Mouse (Mus musculus) CH12F3 (cell line): Measurements from ENCODE around the gene Itgb2l.

ENCODE experiments used
- in situ Hi-C: fragments of 300-500 bp; cut with MboI; formaldehyde crosslinking; loops from 2 replicates; pipeline ENCODE4 v1.14.3; 2020; ENCODE audit warnings: low sequenced_read_pairs

Itgb2l gene

DNA sequence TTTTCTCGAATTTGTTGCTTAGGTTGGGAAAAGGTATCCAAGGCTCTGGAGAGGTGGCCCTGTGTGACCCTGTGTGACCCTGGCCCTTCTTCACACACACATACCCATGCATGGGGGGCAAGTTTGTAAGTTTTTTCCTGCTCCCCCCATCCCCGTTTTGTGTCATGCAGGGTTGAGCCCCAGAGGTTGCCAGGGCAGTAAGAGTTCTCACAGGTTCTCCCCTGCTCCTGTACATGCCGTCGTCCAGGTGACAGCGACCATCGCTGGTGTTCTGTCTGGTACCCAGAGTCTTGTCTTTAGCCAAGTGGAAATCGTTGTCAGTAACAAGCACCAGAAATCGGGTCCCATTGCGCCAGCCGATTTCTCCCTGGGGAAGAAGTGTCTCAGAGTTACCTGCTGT, 10.2 kb downstream of the Itgb2l start:
- in situ Hi-C loops = no loop called here

DNA sequence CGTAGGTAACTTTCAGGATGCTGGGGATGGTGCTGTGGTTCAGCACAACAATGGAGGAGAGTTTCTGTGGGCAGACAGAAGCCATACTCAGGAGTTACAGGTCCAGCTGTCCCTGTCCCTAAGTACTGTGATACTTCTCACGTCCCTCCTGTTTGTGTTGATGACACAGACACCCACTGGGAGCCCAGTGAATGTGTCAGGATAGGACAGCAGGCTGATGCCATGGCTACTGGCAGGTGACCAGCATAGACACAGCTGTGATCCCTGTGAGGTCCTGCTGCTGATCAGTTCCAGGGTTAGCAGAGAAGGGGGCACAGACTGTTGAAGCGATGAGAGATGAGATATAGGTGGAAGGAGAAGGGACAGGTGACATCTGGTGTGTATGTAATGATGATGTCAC, 14.4 kb downstream of the Itgb2l start:
- in situ Hi-C loops = no loop called here

DNA sequence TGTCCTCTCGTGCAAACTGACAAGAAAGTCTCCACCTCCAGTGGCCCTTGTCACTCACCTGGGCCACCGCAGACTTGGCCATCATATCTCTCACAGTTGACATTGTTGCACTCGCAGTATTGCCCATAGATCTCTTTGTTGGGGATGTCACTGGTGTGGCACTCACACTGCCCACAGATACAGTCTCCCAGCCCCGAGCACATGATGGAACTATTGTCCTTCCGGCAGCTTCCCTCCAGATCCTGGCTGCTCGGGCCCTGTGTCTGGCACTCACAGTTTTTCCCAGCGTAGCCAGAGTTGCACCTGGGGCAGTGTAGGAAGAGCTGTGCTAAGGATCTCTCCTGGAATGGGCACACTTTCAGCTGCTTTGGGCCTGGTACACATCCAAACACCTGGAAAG, 16.7 kb downstream of the Itgb2l start:
- in situ Hi-C loops = no loop called here

DNA sequence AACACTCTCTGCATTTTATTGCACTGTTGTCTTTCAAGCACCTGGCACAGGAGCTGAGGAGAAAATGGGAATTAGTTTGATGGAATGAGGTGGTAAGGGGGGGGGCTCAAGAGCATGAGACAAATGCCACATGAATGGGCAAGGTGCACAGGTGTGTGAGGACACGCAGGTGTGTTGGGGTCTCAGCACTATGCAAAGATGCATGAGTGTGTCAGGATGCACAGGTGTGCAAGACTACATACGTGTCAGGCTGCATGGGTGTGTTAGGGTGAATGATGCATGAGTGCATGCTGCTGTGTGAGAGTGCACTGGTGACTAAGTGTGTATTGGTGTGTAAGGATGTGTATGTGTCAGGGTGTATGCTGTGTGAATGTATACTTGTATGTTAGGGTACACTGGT, 18.4 kb downstream of the Itgb2l start:
- in situ Hi-C loops = no loop called here

DNA sequence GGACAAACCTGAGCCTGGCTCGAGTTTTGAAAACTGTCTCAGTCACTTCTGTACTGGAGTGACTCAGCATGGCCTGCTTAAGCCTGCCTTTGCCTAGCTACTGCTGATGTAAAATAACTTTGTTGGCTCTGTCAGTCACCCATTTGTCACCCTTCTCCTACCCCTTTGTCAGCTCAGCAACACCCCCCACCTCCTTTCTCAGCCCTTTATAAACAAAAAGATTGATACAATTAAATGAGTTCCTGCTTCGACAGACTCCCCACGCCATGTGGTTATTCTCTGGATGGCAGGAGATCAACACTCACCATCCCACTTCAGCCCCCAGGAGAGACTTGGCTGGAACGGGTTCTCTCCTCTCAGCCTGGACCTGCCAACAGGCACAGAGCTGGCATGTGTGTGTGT, 35.4 kb downstream of the Itgb2l start:
- in situ Hi-C loops = no loop called here

DNA sequence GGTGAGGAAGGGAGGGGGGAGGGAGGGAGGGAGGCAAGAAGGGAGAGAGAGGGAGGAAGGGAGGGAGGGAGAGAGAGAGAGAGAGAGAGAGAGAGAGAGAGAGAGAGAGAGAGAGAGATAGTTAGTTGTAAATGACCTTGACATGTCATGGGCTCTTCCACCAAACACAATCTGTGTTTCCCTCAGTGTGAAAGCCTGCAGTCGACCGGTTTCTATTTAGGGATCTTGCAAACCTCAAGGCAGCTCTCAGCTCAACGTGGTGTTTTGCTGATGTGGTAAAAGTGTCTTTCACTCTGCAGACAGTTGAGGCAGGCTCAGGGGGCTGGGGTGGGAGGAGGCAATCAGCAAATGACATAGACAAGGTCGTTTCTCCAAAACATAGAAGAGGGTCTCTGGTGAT, 37.1 kb downstream of the Itgb2l start:
- in situ Hi-C loops = no loop called here

DNA sequence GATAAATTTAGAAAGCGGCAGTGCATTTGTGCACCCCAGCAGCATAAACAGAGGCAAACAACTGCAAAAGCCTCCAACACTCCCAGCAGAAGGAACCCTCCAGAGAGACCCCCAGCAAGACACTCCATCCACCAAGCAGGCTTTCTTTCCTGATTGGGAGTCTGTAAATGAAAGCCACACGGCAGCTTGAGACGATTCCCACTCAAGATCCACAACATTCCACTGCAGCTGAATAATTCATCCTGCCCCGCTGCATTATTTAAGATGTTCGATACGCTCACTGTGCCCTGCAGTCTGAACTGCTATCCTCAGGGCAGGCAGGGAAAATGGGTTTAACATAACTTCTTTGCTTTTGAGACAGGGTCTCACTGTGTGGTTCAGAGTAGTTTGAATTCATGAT, 41.1 kb downstream of the Itgb2l start:
- in situ Hi-C loops = no loop called here

DNA sequence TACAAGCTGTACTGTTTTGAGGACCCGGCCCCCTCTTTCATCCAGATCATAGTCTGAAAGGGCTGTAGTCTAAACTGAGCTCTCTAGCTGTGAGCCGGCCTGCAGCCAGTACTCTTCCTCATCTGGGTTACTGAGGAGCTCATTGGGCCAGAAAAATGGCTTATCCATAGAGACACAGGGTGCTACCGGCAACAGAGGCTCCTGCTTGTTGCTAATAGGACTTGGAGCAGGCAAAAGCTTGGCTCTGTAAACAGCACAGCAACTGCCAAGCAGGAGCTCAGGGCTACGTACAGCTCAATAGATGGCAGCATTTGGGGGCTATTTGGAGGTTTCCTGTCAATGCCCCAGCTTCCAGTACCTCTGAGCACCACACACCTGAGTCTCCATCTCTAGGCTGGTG, 43.4 kb downstream of the Itgb2l start:
- in situ Hi-C loops = no loop called here

DNA sequence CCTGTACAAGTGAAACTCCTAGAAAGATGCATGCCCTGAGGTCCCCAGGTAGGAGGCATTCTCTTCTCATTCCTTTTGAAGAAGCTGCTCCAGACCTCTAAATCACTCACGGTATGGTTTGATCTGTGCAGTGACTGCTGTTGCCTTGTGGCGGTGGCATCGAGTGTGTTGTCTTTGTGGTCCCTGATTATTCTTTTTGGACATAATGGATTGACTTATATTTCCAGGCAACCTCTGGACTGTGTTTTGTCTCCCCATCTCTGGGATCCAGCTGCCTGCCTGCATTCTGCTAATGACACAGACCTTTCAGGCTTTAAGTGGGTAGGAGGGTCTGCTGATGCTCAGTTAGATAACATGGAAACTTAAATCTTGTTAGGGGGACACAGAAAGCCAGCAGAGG, 44.6 kb downstream of the Itgb2l start:
- in situ Hi-C loops = no loop called here

DNA sequence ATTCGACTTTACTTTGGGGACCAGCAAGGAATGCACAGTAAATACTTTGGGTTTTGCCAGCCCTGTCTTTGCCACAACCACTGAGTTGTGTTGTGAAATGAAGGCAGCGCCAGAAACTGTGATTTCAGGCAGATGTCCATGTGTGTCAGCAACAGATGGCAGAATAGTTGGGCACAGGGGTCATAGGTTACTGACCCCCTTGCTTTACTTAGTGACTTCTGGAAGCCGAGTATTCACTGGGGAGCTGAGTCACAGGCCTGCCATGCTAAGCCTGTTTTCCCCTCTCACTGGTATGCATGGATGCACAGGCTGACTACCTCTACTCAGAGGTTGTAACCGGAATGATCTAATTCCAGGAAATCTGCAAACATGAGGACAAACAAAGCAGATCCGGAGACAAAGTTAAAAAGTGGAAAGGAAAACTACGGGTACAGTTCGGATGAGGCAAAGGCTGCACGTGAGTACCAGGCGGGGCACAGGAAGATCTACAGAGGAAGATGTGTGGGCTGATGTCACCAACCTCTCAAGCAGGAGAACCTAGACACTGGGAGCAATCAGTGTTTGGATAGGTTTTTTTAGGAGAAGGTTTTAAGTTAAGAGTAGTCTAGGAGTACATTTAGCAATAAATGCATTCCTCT, 47.3 kb downstream of the Itgb2l start:
- in situ Hi-C loops = no loop called here

DNA sequence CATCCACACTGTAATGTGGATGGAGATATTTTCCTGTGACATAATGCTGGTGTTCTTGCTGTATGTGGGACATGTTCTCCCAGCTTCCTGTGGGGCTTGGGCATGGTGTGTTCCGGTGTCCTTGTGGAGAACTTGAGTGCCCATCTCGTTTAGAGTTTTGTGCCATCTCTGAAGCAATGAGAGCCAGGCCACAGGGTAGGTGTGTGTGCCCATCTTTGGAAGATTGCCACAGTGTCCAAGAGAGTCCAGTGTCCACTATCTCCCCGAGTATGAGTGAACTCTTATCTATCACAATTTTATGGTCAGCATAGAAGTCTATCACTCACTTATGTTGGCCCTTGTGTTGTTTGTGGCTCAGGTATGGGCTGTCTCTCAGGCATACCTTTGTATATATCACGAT, 47.9 kb downstream of the Itgb2l start:
- in situ Hi-C loops = no loop called here

DNA sequence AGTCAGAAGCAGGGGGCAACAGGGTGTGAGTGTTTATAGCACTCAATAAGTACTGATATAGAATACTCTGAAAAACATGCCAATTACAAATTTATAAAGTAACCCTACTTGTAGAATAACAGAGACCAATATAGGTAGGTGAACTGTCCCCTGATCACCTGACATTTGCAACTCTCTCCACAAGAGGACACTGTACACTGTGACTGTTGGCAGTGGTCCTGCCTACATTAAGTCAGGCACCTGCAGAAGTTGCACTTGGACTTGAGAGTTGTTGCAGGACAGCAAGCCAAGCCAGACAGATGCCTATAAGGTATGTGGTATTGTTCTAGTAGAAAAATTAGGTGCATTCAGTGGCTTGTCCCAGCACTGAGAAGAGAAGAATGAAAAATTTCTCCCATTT, 52.3 kb downstream of the Itgb2l start:
- in situ Hi-C loops = no loop called here

DNA sequence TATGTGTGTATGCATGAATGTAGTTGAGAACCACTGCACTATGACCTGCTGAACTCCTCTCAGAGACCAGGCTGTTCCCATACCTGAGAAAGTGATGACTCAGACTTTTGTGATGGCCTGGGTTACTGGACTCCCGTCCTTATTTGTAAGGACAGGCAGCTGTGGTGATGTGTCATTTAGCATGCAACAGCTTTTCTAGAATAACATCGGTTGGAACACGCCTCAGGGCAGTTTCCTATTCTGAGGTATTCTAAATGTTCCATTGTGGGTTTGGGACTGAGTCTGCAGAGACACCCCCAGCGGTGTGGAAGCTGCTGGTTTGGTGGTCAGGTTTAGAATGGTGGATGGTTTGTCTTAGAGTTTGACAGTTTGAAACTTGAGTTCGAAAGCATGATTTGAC, 54.9 kb downstream of the Itgb2l start:
- in situ Hi-C loops = no loop called here

DNA sequence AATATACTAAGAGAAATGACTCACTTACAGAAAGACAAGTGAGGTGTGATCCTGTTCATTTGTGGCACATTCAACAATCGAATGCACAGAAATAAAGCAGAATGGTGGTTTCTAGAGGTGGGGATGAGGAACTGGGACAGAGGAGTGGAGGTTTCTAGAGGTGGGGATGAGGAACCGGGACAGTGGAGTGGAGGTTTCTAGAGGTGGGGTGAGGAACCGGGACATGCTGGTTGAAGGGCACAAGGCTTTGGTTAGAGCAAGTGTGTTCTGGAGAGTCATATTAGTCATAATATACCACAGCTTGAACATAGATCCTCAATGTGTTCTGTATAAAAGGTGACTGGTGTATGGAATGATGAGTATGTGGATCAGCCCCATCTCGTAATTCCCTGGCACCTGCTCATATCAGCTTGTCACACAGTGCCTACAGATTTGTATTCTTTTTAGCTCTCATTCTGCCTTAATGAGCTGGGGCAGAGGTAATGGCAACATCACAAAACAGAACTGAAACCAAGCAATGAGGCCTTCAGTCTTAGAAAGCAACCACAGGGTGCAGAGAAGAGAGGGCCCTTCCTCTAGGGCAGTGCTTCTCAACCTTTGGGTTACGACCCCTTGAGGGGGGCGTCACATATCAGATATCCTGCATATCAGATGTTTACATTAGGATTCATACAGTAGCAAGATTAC, 55.6 kb downstream of the Itgb2l start:
- in situ Hi-C loops = no loop called here

DNA sequence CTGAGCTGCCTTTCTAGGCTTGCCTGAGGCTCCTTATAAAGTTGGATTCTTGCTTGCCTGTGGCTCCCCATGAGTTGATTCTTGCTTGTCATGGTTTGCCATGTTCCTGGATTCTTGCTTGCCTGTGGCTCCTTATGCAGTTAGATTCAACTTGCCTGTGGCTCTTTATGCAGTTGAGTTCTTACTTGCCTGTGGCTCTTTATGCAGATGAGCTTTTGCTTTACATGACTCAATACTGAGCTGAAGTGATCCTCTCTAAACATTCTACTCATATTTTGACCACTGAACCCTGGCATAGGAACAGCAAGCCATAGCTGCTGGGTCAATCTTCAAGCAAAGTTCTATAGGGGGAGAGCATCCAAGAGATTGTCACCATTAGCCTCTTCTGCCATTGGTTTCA, 58.7 kb downstream of the Itgb2l start:
- in situ Hi-C loops = no loop called here

DNA sequence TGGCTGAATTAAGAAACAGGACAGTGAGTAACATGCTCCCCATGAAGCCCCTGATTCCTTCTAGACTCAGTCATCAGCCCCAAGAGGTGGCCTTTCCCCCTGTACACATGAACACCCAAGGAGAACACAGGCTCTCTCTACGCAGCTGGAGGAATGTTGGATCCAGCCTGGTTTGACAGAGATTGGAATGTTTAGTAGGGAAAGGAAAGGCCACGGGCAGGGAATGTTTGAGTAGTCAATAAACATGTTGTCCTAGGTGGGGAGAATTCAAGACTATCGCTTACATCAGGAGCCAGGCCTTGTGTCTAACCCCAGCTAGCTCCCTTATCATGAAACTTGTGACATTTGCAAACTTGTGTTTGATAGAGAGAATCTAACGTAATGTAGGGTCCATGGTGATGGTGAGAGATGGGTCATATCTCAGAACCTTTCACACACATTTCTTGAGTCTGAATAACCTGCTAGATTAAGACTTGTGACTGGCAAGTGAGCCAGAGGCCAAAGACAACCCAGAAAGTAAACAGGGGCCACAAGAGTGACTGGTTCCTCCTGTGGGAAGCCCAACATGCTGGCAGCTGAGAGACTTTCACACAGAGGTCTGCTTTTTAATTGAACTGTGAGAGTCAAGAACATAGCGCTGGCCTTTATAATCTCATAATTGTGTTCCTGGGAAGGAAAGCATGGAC, 60.8 kb downstream of the Itgb2l start:
- in situ Hi-C loops = no loop called here

DNA sequence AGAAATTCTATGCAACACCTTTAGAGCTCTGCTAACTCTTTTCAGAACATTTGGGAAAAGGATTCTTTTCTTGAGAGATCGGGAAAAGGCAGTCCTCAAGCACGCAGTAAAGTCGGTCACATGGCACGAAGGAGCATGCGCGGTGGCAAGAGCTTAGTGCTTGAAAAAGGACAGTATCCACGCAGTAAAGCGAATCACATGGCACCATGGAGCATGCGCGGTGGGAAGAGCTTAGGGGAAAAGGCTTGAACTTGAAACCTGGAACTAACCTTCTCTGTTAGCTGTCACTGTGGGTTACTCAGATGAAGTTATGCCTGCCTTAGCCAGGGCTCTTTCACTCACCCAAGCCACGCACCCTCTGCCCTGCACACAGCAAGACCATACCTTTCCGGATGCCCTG, 62.0 kb downstream of the Itgb2l start:
- in situ Hi-C loops = no loop called here

DNA sequence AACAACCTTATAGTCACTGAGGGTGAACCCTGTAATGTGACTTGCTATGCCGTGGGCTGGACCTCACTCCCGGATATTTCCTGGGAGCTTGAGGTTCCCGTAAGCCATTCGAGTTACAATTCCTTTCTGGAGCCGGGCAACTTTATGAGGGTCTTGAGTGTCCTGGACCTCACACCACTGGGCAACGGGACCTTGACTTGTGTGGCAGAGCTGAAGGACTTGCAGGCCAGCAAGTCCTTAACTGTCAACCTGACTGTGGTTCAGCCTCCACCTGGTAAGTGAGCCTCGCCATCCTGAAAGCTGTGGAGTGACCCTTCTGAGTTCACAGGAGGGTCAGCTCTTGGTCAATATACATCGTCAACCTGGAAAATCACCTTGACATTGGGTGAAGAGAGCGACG, 65.3 kb downstream of the Itgb2l start:
- in situ Hi-C loops = no loop called here

DNA sequence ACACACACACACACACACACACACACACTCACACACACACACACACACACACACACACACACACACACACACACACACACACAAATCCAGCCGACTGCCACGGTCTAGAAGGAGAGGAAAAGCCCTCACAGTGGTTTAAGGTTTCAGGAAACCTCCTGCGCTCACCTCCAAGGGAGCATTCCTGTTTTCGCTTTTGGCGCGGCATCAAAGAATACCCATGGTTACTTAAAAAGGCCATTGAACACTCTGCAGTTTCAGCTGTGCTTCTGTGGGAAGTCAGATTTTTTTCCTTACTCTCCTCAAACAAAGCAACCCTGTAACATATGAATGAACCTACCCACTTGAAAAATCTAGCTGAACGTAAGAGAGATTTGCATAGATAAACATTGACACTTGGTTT, 67.1 kb downstream of the Itgb2l start:
- in situ Hi-C loops = no loop called here

DNA sequence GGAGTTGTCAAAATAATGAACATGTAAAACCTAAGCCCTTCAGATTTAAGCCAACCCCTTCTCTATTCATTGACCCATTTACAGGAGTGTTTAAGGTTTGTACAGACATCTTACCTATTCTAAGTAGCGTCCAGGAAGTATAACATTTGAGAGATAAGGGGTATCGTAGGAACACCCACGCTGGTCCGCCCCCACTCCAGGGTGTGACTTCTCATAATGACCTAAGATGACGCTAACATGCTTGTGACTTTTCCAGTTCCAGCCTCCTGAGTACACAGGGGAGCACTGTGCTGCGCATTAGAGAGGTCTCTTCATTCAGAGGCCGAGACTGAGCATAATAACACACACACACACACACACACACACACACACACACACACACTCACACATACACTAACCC, 67.9 kb downstream of the Itgb2l start:
- in situ Hi-C loops = no loop called here

DNA sequence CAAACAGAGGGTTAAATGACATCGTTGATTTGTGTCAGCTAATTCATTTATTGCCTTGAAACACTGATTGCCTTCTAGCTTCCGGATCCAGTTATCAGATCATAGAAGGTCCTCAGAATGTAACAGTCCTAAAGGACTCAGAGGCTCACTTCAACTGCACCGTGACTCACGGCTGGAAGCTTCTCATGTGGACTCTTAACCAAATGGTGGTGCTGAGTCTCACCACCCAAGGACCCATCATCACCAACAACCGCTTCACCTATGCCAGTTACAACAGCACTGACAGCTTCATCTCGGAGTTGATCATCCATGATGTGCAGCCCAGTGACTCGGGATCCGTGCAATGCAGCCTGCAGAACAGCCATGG, 70.7 kb downstream of the Itgb2l start:
- in situ Hi-C loops = no loop called here
